Mouse (Mus musculus) myocyte (in vitro differentiated cells): ENCODE measurements at regions not wholly inside any gene's neighbourhood (a gene's known extent, or its start where the extent isn't known, plus 50 kb on each side); places are given as distances from the start of the nearest gene placed in this dataset.

ENCODE experiments used
- H3K27me3 ChIP-seq: one replicate; pipeline ENCODE4 v1.6.1; 2011; ENCODE audit not compliant: control insufficient read depth, insufficient read depth, insufficient read length
- H3K36me3 ChIP-seq: one replicate; pipeline ENCODE4 v1.6.1; 2011; ENCODE audit not compliant: control insufficient read depth, insufficient read depth
- H3K4me2 ChIP-seq: one replicate; pipeline ENCODE4 v1.6.1; 2011; ENCODE audit warnings: low read depth, control low read depth
- H3K4me3 ChIP-seq: one replicate; pipeline ENCODE4 v1.5.1; 2011; ENCODE audit warnings: mild to moderate bottlenecking, control low read depth, moderate library complexity
- H3K79me2 ChIP-seq: one replicate; pipeline ENCODE4 v1.6.1; 2011; ENCODE audit not compliant: control insufficient read depth, insufficient read depth
- H3ac ChIP-seq: one replicate; pipeline ENCODE4 v1.6.1; 2011; ENCODE audit not compliant: control insufficient read depth, insufficient read length
- CEBPB ChIP-seq: IDR thresholded peaks from 2 replicates; pipeline ENCODE4 v1.6.1; 2011; ENCODE audit warnings: mild to moderate bottlenecking, moderate library complexity; ENCODE audit not compliant: poor library complexity, insufficient read depth, severe bottlenecking
- E2F4 ChIP-seq: IDR thresholded peaks from one replicate; pipeline ENCODE4 v1.6.1; 2011; ENCODE audit warnings: mild to moderate bottlenecking, control low read depth, moderate library complexity; ENCODE audit not compliant: insufficient read depth
- MAX ChIP-seq: IDR thresholded peaks from one replicate; pipeline ENCODE4 v1.6.1; 2011; ENCODE audit warnings: low read depth, mild to moderate bottlenecking, control low read depth
- MYOD1 ChIP-seq, 3 experiments: IDR thresholded peaks; one replicate each; pipeline ENCODE4 v1.6.1; 2011; ENCODE audit warnings: control low read depth in 2 of 3, low read depth in 2 of 3, mild to moderate bottlenecking in 2 of 3, moderate library complexity in 1 of 3; ENCODE audit not compliant: insufficient read length in 2 of 3, control insufficient read depth in 1 of 3
- MYOG ChIP-seq, 3 experiments: IDR thresholded peaks; one replicate each; pipeline ENCODE4 v1.6.1; 2011; ENCODE audit warnings: control low read depth in 2 of 3, low read depth in 2 of 3, mild to moderate bottlenecking in 2 of 3; ENCODE audit not compliant: insufficient read length in 2 of 3, control insufficient read depth in 1 of 3, insufficient read depth in 1 of 3
- POLR2A ChIP-seq: IDR thresholded peaks from one replicate; pipeline ENCODE4 v1.6.1; 2011; ENCODE audit warnings: low read depth, mild to moderate bottlenecking, control low read depth, moderate library complexity; ENCODE audit not compliant: insufficient read length
- POLR2AphosphoS2 ChIP-seq: IDR thresholded peaks from one replicate; pipeline ENCODE4 v1.6.1; 2011; ENCODE audit warnings: low read depth, control low read depth; ENCODE audit not compliant: insufficient read length
- REST ChIP-seq: IDR thresholded peaks from one replicate; pipeline ENCODE4 v1.6.1; 2011; ENCODE audit warnings: mild to moderate bottlenecking, control low read depth, moderate library complexity; ENCODE audit not compliant: insufficient read depth, insufficient read length
- SRF ChIP-seq: IDR thresholded peaks from one replicate; pipeline ENCODE4 v1.6.1; 2011; ENCODE audit warnings: low read depth; ENCODE audit not compliant: control insufficient read depth, insufficient read length
- TCF12 ChIP-seq: IDR thresholded peaks from one replicate; pipeline ENCODE4 v1.6.1; 2011; ENCODE audit warnings: mild to moderate bottlenecking, control low read depth; ENCODE audit not compliant: poor library complexity, insufficient read depth, severe bottlenecking
- TCF3 ChIP-seq: IDR thresholded peaks from one replicate; pipeline ENCODE4 v1.6.1; 2011; ENCODE audit warnings: low read depth, control low read depth; ENCODE audit not compliant: insufficient read length
- USF1 ChIP-seq: IDR thresholded peaks from one replicate; pipeline ENCODE4 v1.6.1; 2011; ENCODE audit warnings: low read depth, mild to moderate bottlenecking, control low read depth, moderate library complexity

GRCm38 (mm10) chr9:41914611-41915010 lies 209.5 kb downstream of the Sorl1 start:
- no peak overlapping the region for H3K4me2 ChIP-seq
- no peaks in the 10 kb centered on the region for H3K27me3 ChIP-seq
- no peaks in the 10 kb centered on the region for H3K36me3 ChIP-seq
- no peak for TF ChIP-seq MYOG (IDR thresholded peaks at IDR 0.05; ENCODE audit: control insufficient read depth in 1 of 3, insufficient read depth in 1 of 3, insufficient read length in 2 of 3, low read depth in 2 of 3)
- no peak for TF ChIP-seq TCF12
- no peak for TF ChIP-seq CEBPB
- TF ChIP-seq REST: no peak
- no peak for TF ChIP-seq E2F4
- TF ChIP-seq MYOD1 (IDR thresholded peaks at IDR 0.05; ENCODE audit: control insufficient read depth in 1 of 3, insufficient read length in 2 of 3, low read depth in 2 of 3): no peak
- TF ChIP-seq SRF: no peak
- TF ChIP-seq MAX: no peak
- no peak for TF ChIP-seq USF1
- TF ChIP-seq POLR2AphosphoS2: no peak
- no peak for TF ChIP-seq TCF3
- TF ChIP-seq POLR2A: no peak
- H3K79me2 ChIP-seq: no peaks in the 10 kb centered on the region
- no peak overlapping the region for H3ac ChIP-seq
- H3K4me3 ChIP-seq: no peak overlapping the region

- no peaks in the 10 kb centered on the region for H3K79me2 ChIP-seq
- no peak overlapping the region for H3K4me2 ChIP-seq
- TF ChIP-seq SRF (no peak), MAX (no peak), USF1 (no peak), MYOD1 (IDR thresholded peaks at IDR 0.05; ENCODE audit: control insufficient read depth in 1 of 3, insufficient read length in 2 of 3, low read depth in 2 of 3) (no peak), POLR2A (no peak)
- no peaks in the 10 kb centered on the region for H3K27me3 ChIP-seq
- H3ac ChIP-seq: no peak overlapping the region
- H3K4me3 ChIP-seq: no peak overlapping the region
- H3K36me3 ChIP-seq: no peaks in the 10 kb centered on the region
Observed at GRCm38 (mm10) chr9:41913911-41914310, 210.2 kb downstream of the Sorl1 start.

- Histone ChIP-seq H3K27me3 (no peaks in the 10 kb centered on the region), H3K4me2 (no peak overlapping the region), H3K79me2 (no peaks in the 10 kb centered on the region), H3K36me3 (no peaks in the 10 kb centered on the region), H3K4me3 (no peak overlapping the region), H3ac (no peak overlapping the region)
- TF ChIP-seq TCF12 (no peak), TCF3 (no peak), POLR2A (no peak), MYOG (IDR thresholded peaks at IDR 0.05; ENCODE audit: control insufficient read depth in 1 of 3, insufficient read depth in 1 of 3, insufficient read length in 2 of 3, low read depth in 2 of 3) (no peak), MAX (no peak), REST (no peak), SRF (no peak), E2F4 (no peak), MYOD1 (IDR thresholded peaks at IDR 0.05; ENCODE audit: control insufficient read depth in 1 of 3, insufficient read length in 2 of 3, low read depth in 2 of 3) (no peak), POLR2AphosphoS2 (no peak), CEBPB (no peak), USF1 (no peak)
Observed at GRCm38 (mm10) chr9:41912482-41912881, 211.6 kb downstream of the Sorl1 start.

GRCm38 (mm10) chr9:41900606-41900974 lies 223.5 kb downstream of the Sorl1 start:
- H3K4me2 ChIP-seq: no peak overlapping the region
- no peak overlapping the region for H3ac ChIP-seq
- H3K27me3 ChIP-seq: no peaks in the 10 kb centered on the region
- H3K36me3 ChIP-seq: no peaks in the 10 kb centered on the region
- no peak overlapping the region for H3K4me3 ChIP-seq
- TF ChIP-seq REST: no peak
- no peak for TF ChIP-seq TCF12
- TF ChIP-seq MYOG (IDR thresholded peaks at IDR 0.05; ENCODE audit: control insufficient read depth in 1 of 3, insufficient read depth in 1 of 3, insufficient read length in 2 of 3, low read depth in 2 of 3): no peak
- no peak for TF ChIP-seq SRF
- TF ChIP-seq MAX: no peak
- no peak for TF ChIP-seq POLR2A
- TF ChIP-seq USF1: no peak
- no peak for TF ChIP-seq CEBPB
- TF ChIP-seq POLR2AphosphoS2: no peak
- no peak for TF ChIP-seq E2F4
- TF ChIP-seq TCF3: no peak
- TF ChIP-seq MYOD1 (IDR thresholded peaks at IDR 0.05; ENCODE audit: control insufficient read depth in 1 of 3, insufficient read length in 2 of 3, low read depth in 2 of 3): no peak
- no peaks in the 10 kb centered on the region for H3K79me2 ChIP-seq
